Mouse (Mus musculus) layer of hippocampus, adult 9-10 months (tissue): Measurements from ENCODE around the gene Nup188.

Source experiments
- DNase-seq: peaks from one replicate; pipeline ENCODE4 v3.0.0; 2022; ENCODE audit warnings: low spot score

Nup188 gene

GRCm38 (mm10) chr2:30256616-30257350 lies 29.4 kb upstream of the Nup188 start:
- DNase-seq: no peak

GRCm38 (mm10) chr2:30257699-30258460 lies 28.3 kb upstream of the Nup188 start:
- no peak for DNase-seq

- no peak for DNase-seq
Measured at GRCm38 (mm10) chr2:30258600-30258999, 27.6 kb upstream of the Nup188 start.

DNA sequence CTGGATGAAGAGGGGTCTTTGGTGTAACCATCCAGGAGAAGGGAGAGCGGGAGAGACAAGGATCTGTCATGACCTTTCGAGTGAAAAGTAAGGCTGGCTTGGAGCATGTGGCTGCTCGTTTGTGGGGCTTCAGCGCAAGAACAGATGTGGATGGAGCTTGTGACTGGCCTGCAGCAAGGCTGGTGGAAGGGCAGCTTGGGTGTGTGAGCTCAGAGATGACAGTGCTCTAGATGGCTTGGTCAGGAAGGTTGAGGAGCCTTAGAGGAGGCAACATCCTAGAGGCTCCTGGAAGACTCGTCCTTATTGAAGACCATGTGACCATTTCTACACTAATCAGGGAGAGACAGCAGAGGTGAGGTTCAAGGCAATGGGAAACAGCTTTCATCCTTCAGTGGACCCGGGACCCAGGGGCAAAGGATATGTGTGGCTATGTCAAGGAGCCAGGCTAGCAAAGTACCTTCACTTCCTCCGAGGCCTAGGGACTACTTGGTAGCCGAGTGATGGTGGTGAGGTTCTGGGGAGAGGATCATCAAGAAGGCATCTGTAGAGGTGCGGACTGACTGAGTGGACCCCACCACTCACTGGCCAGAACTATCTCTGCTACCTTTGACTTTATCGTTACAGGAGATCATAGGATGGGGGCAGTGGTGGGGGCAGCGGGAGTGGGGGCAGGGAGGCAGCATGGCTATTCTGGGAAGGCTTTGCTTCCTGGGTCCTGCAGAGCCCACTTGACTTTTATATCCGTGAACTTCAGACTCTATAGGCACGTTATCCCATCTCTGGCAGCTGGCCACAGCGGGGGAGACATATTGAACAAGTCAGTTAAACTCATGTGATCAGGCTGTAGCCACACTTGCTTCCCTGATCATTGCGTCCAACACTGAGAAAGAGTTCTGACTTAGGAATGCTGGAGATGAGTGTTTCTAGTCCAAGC lies 26.8 kb upstream of the Nup188 start:
- DNase-seq: no peak

GRCm38 (mm10) chr2:30261064-30261736 lies 25.0 kb upstream of the Nup188 start:
- DNase-seq: no peak

DNA sequence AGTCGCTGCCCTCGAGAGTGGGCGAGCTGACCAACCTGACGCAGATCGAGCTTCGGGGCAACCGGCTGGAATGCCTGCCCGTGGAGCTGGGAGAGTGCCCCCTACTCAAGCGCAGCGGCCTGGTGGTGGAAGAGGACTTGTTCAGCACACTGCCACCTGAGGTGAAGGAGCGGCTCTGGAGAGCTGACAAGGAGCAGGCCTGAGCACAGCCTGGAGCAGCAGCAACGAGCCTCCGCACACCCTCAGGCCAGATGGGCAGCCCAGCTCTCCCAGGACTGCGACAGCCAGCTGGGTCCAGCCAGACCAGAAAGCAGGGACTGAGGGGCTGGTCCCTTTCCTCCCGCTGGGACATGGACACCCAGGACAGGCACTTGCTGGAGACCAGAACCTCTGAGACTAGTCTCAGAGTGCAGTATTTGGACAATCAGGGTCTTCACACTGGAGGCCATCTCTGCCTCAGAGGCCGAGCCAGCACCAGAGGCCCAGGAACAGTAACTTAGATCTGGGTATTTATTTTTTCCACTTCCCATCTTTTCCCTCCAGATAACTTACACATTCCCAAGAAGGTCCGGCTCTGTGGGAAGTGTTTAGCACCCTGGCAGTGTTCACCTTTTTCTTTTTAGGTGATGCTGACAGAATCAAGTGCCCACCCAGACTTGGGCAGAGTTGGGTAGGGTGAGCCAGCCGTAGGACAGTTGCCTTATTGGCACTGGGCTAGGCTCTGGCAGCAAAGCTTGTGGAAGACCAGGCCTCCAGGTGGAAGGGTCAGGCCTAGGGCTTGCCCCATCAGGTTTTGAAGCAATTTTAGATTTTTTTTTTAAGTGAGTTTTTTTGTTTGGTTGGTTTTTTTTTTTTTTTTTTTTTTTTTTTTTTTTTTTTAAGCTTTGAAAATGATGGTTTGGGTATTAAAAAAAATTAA lies 24.0 kb upstream of the Nup188 start:
- DNase-seq: no peak

DNA sequence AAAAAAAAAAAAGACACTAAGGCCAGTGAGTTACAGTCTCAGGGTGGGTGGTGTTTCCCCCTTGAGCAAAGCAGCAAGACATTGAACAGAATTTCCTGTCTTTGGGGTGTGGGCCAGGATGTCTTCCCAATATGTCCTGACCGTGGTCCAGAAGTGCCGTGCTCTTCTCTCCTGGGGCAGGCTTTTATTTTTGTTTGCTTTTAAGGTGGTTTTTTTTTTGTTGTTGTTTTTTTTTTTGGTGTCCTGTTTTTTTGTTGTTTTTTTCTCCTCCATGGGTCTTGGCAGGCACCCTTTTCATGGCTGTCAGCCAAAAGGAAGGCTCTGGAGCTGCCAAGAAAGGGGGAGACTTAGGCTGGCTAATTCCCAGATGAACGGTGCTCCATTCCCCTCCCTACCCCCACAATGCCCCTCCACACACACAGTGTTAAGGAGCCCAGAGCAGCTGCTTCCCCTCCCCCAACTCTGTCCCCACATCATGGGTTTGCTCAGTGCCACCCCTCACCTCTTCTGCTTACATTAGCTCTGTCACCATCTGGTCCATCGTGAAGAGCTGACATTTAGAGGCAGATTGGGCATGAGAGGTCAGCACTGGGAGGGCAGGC lies 23.3 kb upstream of the Nup188 start:
- DNase-seq: no peak

- no peak for DNase-seq
Measured at GRCm38 (mm10) chr2:30263811-30264210, 22.4 kb upstream of the Nup188 start.

GRCm38 (mm10) chr2:30264671-30265519 lies 21.3 kb upstream of the Nup188 start:
- no peak for DNase-seq

DNA sequence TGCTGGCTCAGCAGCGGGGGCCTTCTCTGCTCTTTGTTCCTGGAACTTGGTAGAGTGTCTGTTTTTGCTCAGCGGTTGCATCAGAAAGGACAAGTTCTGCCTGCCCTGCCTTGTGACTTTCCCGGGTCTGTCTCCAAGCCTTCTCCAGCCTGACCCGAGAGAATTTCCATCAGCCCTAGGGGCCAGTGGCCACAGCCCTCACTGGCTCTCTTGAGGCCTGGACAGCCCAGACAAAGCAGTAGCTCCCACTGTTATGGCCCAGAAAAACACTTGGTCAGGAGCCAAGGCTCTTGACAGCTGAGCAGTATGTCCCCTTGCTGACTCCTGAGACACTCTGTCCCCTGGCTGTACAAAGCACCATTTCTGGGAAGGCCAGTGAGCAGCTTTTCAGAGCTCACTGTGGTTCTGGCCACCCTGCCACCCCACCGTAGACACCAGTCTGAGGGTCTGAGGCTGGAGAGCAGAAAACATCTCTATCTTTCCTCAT lies 20.4 kb upstream of the Nup188 start, which contains the start of gene Phyhd1:
Phyhd1 (plus strand) TSS at position 437 of the 487 bp plus-strand sequence.
- DNase-seq: peak; percentile 51

GRCm38 (mm10) chr2:30266392-30266941 lies 19.7 kb upstream of the Nup188 start:
- DNase-seq: no peak

DNA sequence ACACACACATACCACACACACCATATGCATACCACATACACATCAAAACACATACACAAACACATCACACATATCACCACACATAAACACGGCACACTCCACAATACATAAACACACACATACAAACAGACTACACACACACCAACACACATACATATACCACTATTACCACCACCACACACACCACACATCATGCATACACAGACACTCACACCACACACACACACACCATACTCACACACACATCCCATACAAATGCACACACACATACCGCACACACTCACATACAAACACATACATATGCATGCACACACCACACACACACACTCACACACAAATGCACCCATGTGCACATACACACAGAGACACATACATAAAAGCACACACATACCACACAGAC lies 18.7 kb upstream of the Nup188 start:
- DNase-seq: no peak

- DNase-seq: no peak
Measured at GRCm38 (mm10) chr2:30268371-30268770, 17.8 kb upstream of the Nup188 start.

- DNase-seq: no peak
Measured at GRCm38 (mm10) chr2:30269241-30269990, 16.8 kb upstream of the Nup188 start.

DNA sequence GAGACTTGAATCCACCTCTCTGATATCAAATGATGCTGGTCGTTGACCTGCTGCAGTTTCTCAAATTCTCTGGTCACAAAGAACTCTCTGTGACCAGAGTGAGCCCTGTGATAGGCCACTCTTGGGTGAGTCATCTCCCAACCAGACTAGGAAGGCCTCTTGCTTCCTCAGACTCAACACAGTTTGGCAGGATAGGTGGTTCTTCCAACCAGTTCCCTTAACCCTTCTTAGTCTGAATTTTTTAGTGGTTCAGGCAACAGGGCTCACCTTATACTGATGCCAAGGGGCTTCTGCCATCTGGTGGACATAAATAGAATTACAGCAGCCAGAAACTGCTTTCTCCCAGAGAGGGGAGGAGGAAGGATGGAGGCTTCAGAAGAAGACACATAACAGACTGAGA lies 16.1 kb upstream of the Nup188 start:
- DNase-seq: peak; percentile 63

DNA sequence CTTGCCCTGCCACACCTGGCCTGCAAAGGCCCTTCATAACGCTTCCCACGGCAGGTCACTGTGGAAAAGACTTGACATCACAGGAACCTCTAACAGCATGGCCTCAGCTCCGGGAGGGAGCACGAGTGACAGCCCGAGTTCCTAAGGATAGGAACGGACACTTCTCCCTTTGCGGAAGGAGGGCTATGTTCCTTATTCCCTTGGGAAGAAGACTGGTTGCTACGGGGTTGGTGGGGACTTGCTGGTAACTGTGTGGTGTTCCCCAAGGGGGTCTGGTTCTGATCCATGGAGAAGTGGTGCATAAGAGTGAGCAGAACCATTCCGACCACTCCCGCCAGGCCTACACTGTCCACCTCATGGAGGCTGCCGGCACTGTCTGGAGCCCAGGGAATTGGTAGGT lies 5.5 kb upstream of the Nup188 start, which contains the start of gene Gm28038:
Gm28038 (plus strand) TSS at position 301 of the 400 bp plus-strand sequence.
- no peak for DNase-seq

DNA sequence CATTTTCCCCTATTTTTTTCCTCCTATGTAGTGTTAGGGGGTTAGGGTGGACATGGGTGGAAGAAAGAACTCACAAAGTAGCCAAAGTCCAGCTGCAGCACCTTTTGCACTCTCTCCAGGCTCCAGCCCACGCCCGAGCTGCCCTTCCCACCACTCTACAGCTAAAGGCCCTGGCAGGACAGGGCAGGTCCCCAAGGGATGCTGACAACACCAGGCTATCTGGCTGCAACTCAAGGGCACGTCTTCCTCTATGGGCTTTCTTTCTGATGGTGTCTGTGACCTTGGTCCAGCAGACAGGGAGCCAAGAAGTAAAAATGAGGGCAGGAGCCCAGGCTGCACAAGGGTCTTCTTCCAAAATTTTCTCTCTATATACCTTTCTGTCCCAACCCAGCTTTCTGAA lies 4.5 kb upstream of the Nup188 start:
- DNase-seq: no peak

GRCm38 (mm10) chr2:30283193-30283592 lies 3.0 kb upstream of the Nup188 start:
- DNase-seq: no peak
